Mouse (Mus musculus) midbrain, embryonic 10.5 days (tissue): ENCODE measurements around the gene Irf2. TPM values are rescaled to one million over a fixed set of nuclear protein-coding genes. Genes with fewer than 3 reads are reported as not detected.

Experiments
- DNase-seq: peaks from one replicate; pipeline ENCODE4 v3.0.0-alpha.2; 2017; ENCODE audit warnings: low spot score
- H3K27ac ChIP-seq: fragments of 300-500 bp; sonication (generic); replicated peaks from 2 replicates; pipeline ENCODE4 v1.5.1; 2016; ENCODE audit warnings: mild to moderate bottlenecking
- H3K27me3 ChIP-seq: fragments of 300-500 bp; sonication (generic); 2 replicates; pipeline ENCODE4 v1.6.1; 2016; ENCODE audit warnings: low read depth, mild to moderate bottlenecking; ENCODE audit not compliant: poor library complexity, severe bottlenecking
- H3K36me3 ChIP-seq: fragments of 300-500 bp; sonication (generic); 2 replicates; pipeline ENCODE4 v1.6.1; 2016; ENCODE audit warnings: mild to moderate bottlenecking, moderate library complexity
- H3K4me1 ChIP-seq: fragments of 300-500 bp; sonication (generic); 2 replicates; pipeline ENCODE4 v1.6.1; 2016
- H3K4me3 ChIP-seq: fragments of 300-500 bp; sonication (generic); 2 replicates; pipeline ENCODE4 v1.5.1; 2016; ENCODE audit warnings: mild to moderate bottlenecking, moderate library complexity
- H3K9me3 ChIP-seq: fragments of 300-500 bp; sonication (generic); replicated peaks from 2 replicates; pipeline ENCODE4 v1.6.1; 2016; ENCODE audit warnings: mild to moderate bottlenecking
- WGBS: fragments of 180-500 bp; shearing (Covaris S2); methylation state at CpG from one replicate; pipeline ENCODE4 v1.1.7; 2016; 5-methylcytosine and 5-hydroxymethylcytosine counted together
- polyA plus RNA-seq: library from polyadenylated mRNA; unstranded; fragments of >200 nt; fragmentation: Nextera tagmentation; extraction: Ambion mirVana; gene quantifications from 2 replicates; pipeline ENCODE4 v1.2.1, GENCODE M21; 2016

The Irf2 gene
- polyA plus RNA-seq, 1 experiment from 2014 or later = 7.4 TPM

DNA sequence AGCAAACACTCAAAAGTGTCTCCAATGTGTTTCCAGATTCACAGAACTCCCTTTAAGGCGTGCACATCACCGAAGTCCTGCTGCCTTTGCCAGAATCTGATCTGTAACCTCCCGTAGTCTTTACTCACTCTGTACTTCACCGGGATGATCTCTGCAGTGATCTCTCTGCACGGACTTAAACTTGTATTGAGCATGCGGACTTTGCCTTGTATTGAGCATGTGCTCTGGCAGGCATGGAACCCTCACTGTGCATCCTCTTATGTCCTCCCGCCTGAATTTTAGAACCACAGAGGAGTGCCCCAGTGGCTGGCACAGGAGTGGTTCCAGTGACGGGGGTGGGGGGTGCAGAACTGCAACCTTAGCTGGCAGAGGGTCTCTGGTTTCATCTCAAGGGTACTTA, 5.9 kb upstream of the Irf2 start:
- 0 out of 2 replicates have a peak, but pooled peaks cover 4% of the 10 kb centered on the region for H3K36me3 ChIP-seq
- peaks cover 5% of the 10 kb centered on the region for H3K4me1 ChIP-seq
- H3K27ac ChIP-seq = no peak overlapping the region
- no peak for DNase-seq
- 80% methylated on average over 8 of the region's 8 CpGs for WGBS
- peaks cover 9% of the 10 kb centered on the region; the same call in 1 of the 2 replicates for H3K27me3 ChIP-seq
- H3K4me3 ChIP-seq = no peak overlapping the region
- peaks cover 7% of the 10 kb centered on the region; the same call in 1 of the 2 replicates for H3K9me3 ChIP-seq

DNA sequence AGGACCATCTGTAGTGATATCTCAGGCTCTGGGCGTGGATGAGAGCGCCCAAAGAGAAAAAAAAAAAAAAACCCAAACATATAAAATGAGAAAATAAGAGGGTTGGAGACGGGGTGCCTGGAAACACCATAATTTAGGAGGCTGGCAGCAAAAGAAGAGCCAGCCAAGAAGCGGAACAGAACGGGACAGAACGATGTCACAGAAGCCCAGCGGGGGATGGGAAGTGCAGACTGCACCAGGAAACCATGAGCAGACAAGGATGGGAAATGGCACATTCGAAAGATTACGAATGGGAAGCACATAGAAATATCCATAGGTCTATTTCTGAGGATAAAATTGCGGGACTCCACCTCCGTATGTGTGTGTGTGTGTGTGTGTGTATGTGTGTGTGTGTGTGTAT, 4.0 kb upstream of the Irf2 start:
- Histone ChIP-seq H3K36me3 (0 out of 2 replicates have a peak, but pooled peaks cover 4% of the 10 kb centered on the region), H3K4me3 (no peak overlapping the region), H3K9me3 (peaks cover 7% of the 10 kb centered on the region; the same call in 1 of the 2 replicates), H3K4me1 (peaks cover 12% of the 10 kb centered on the region), H3K27ac (no peak overlapping the region), H3K27me3 (peaks cover 11% of the 10 kb centered on the region; the same call in 1 of the 2 replicates)
- DNase-seq = no peak
- WGBS = 84% methylated on average over 11 of the region's 11 CpGs

DNA sequence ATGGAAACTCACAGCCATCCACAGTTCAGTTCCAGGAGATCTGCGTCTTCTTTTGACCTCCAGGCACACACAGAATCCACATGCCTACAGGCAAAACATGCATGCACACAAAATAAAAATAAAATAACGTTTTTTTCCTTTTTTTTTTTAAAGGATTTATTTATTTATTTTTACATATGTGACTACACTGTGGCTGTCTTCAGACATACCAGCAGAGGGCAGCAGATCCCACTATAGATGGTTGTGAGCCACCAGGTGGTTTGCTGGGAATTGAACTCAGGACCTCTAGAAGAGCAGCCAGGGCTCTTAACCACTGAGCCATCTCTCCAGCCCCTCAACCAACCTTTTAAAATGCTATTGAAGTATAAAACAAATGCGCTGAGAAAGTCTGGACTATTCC, 3.3 kb upstream of the Irf2 start:
- 0 out of 2 replicates have a peak, but pooled peaks cover 4% of the 10 kb centered on the region for H3K36me3 ChIP-seq
- DNase-seq = no peak
- no peak overlapping the region for H3K4me3 ChIP-seq
- peaks cover 15% of the 10 kb centered on the region for H3K4me1 ChIP-seq
- WGBS = 77% methylated on average over 3 of the region's 3 CpGs
- H3K9me3 ChIP-seq = peaks cover 7% of the 10 kb centered on the region; the same call in 1 of the 2 replicates
- peaks cover 11% of the 10 kb centered on the region; the same call in 1 of the 2 replicates for H3K27me3 ChIP-seq
- H3K27ac ChIP-seq = no peak overlapping the region

DNA sequence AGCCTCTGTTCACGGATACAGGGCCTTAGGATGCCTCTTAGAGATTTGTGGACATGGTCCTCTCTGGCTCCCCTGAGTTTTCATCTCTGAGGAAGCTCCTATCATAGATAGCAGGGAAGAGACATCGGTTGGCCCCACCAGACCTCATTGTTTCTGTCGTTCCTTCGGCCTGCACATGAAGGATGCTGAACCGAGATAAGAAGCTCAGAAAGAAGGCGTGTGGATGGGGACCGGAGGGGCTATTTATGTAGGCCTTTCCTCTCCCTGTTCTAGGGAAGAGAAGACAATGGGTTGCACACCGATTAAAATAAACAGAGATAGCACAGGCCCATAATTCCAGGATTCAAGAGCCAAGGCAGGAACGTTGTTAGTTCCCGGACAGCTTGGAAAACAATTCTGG, 2.1 kb upstream of the Irf2 start:
- Histone ChIP-seq H3K27ac (no peak overlapping the region), H3K4me3 (no peak overlapping the region), H3K9me3 (peaks cover 7% of the 10 kb centered on the region; the same call in 1 of the 2 replicates), H3K36me3 (0 out of 2 replicates have a peak, but pooled peaks cover 4% of the 10 kb centered on the region), H3K4me1 (peaks cover 24% of the 10 kb centered on the region), H3K27me3 (peaks cover 11% of the 10 kb centered on the region; the same call in 1 of the 2 replicates)
- 90% methylated on average over 10 of the region's 10 CpGs for WGBS
- DNase-seq = no peak

DNA sequence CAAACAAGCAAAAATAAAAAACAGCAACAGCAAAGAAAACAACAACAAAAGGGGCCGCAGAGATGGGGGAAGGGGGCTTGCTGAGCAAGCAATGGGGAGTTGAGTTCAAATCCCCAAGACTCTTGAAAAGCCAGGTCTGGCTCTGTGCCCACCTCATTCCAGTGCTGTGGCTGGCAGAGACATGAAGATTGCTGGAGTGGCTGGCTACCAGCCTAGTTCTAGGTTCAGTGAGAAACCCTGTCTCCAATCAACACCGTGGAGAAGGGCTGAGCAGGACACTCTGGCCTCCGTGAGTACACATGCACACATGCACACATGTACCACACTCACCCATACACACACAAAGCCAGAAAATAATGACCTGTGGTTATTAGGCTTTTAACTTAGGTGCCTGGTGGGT, 1.6 kb upstream of the Irf2 start:
- H3K36me3 ChIP-seq = 0 out of 2 replicates have a peak, but pooled peaks cover 4% of the 10 kb centered on the region
- H3K9me3 ChIP-seq = peaks cover 7% of the 10 kb centered on the region; the same call in 1 of the 2 replicates
- H3K4me3 ChIP-seq = no peak overlapping the region
- H3K4me1 ChIP-seq = peaks cover 24% of the 10 kb centered on the region
- WGBS = 79% methylated on average over 3 of the region's 3 CpGs
- no peak overlapping the region for H3K27ac ChIP-seq
- no peak for DNase-seq
- peaks cover 11% of the 10 kb centered on the region; the same call in 1 of the 2 replicates for H3K27me3 ChIP-seq

DNA sequence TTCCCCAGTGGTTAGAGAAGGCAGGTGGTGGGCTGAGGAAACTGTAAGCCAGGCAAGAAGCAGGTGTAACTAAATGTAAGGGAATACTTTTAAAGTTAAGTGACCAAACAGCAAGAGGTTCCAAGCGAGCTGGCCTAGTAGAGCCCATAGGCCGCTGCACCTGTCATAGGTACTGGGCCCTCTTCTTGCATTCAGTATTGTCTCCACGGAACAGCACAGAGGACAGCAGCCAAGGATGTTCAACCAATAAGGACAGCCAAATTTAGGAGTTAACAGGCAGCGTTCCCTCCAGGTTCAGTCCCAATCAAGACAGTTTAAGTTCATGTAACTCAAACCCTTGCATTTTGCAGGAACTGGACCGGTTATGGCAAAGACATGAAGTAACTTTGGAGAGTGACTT, 931 bp upstream of the Irf2 start:
- Histone ChIP-seq H3K4me3 (peak overlapping the region; percentile 93), H3K27me3 (peaks cover 11% of the 10 kb centered on the region; the same call in 1 of the 2 replicates), H3K27ac (peak overlapping the region; percentile 98), H3K4me1 (peaks cover 24% of the 10 kb centered on the region), H3K9me3 (peaks cover 7% of the 10 kb centered on the region; the same call in 1 of the 2 replicates), H3K36me3 (0 out of 2 replicates have a peak, but pooled peaks cover 4% of the 10 kb centered on the region)
- no peak for DNase-seq
- WGBS = 26% methylated on average over 5 of the region's 5 CpGs

DNA sequence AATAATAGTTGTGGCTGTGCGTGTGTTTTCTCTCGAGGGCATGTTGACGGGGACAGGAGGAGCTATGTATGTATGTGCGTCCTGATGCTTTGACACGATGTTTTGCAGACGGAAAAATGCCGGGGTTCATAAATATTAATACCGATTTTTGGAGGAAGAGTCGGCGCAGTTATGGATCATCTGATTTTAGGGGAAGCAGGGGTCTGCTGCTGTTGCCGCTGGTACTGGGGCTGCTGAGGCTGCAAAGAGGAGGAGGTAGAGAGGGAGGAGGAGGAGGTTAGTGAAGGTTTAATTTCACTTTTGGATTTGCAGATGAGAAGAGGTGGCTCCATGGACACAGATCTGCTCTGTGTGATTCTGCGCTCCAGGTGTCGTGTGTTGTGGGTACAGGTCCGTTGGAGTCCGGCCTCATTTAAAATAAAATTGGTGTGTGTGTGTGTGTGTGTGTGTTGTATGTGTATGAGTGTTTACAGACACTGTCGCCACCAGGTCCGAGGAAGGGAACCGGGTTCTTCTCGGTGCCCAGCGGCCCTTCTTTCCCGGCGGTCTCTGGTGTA, 502 bp downstream of the Irf2 start:
- Histone ChIP-seq H3K4me1 (peaks cover 24% of the 10 kb centered on the region), H3K4me3 (peak overlapping the region; percentile 93), H3K36me3 (0 out of 2 replicates have a peak, but pooled peaks cover 4% of the 10 kb centered on the region), H3K27me3 (peaks cover 11% of the 10 kb centered on the region; the same call in 1 of the 2 replicates), H3K27ac (peak overlapping the region; percentile 98), H3K9me3 (peaks cover 7% of the 10 kb centered on the region; the same call in 1 of the 2 replicates)
- no peak for DNase-seq
- WGBS = 0% methylated on average over 22 of the region's 22 CpGs

DNA sequence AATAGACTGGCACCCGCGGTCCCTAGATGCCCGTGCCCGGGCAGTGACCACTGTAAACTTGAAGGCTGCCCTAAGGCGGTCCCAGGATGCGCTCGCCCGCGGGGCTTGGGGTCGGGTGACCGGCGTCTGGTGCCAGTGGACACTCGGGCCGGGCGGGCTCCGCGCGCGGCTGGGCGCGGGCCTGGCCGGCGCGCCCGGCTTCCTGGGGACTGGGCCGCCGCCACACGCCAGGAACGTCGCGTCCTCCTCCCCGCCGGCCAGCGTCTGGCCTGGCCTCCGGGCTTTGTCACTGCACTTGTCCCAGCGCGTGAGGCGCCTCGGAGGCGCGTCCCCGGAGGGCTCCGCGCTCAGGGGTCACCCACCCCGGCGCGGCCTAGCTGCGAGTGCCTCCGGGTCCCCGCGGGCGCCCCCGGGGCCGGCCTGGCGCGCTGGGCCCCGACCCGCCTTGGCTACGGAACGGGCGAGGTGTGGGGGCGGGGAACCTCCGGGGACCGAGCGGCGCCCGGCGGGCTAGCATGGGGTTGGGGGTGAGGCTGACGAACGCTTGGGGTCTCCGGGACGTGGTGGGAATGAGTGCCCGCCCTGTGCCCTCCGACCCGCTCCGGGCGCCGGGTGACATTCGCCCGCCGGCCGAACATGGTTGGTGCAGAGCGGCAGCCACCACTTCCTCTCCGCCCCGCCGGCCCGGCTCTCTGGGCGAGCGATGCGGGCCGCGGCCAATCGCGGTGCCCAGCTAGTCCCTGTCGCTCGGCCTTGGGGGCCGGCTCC, 1.2 kb downstream of the Irf2 start:
- H3K36me3 ChIP-seq = 0 out of 2 replicates have a peak, but pooled peaks cover 4% of the 10 kb centered on the region
- H3K4me1 ChIP-seq = peaks cover 24% of the 10 kb centered on the region
- peaks cover 7% of the 10 kb centered on the region; the same call in 1 of the 2 replicates for H3K9me3 ChIP-seq
- peak overlapping the region; percentile 98 for H3K27ac ChIP-seq
- WGBS = under 1% methylated on average over 96 of the region's 97 CpGs
- peaks cover 11% of the 10 kb centered on the region; the same call in 1 of the 2 replicates for H3K27me3 ChIP-seq
- peak overlapping the region; percentile 93 for H3K4me3 ChIP-seq
- DNase-seq = peak; percentile 78

DNA sequence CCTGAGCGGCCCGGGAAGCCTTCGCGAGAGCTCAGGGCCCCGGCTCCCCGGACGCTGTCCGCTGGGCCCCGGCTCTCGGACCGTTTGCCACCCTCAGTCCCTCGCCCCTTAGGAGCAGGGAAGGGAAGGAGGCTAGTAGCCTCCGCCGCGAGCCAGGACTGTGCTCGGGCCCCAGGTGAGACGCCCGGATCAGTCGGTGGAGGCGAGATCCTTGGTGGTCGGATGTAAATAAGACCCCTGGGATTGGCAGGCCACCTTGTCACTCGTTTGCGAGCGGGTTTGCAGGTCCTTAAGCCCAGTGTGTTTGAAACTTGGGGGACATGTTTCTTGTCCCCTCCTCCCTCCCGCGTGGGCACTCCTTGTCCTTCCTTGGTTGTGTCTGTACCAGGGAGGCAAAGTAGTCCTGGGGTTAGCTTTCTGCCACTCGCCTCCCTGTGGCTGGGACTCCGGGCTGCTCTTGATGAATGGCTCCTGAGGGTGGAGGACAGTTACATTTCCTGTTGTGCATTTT, 1.8 kb downstream of the Irf2 start:
- DNase-seq = no peak
- Histone ChIP-seq H3K27me3 (peaks cover 11% of the 10 kb centered on the region; the same call in 1 of the 2 replicates), H3K27ac (peak overlapping the region; percentile 98), H3K9me3 (peaks cover 6% of the 10 kb centered on the region; the same call in 1 of the 2 replicates), H3K36me3 (0 out of 2 replicates have a peak, but pooled peaks cover 4% of the 10 kb centered on the region), H3K4me1 (peaks cover 24% of the 10 kb centered on the region), H3K4me3 (peak overlapping the region; percentile 93)
- under 1% methylated on average over 28 of the region's 28 CpGs for WGBS

DNA sequence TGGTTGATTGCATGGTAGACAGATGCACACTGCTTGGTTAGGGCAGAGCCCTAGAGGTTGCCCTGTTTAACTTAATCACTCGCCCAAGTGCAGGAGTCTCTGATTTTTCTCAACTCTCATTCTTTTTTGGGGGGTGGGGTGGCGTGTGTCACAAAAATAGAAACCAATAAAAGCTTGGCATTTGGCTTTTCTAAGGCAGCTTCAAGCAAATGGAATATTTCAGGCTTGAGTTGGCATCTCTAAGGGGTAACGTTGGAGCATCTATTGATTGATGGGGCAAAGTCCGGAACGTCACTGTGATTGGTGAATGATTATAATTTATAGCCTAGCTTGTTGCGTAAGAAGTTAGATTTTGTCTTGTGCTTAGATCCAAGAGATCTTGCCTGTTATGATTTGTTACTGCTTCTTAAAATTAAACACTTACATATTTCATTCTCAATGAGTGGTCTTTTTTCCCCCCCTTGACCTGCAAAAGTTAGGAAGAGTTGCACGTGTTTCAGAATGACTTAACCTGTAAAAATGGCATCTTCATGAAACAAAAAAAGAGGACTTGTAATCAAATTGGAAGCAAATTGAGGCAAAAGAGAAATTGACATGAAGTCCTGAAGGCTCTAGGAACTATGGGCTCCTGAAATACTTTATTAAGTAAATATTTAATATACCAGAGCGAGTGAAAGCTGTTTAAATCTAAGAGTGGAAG, 2.6 kb downstream of the Irf2 start:
- DNase-seq = no peak
- H3K27me3 ChIP-seq = peaks cover 11% of the 10 kb centered on the region; the same call in 1 of the 2 replicates
- peaks cover 24% of the 10 kb centered on the region for H3K4me1 ChIP-seq
- 69% methylated on average over 8 of the region's 8 CpGs for WGBS
- no peaks in the 10 kb centered on the region for H3K9me3 ChIP-seq
- H3K36me3 ChIP-seq = no peaks in the 10 kb centered on the region
- H3K4me3 ChIP-seq = peak overlapping the region; percentile 93
- peak overlapping the region; percentile 98; the same call in 1 of the 2 replicates for H3K27ac ChIP-seq

DNA sequence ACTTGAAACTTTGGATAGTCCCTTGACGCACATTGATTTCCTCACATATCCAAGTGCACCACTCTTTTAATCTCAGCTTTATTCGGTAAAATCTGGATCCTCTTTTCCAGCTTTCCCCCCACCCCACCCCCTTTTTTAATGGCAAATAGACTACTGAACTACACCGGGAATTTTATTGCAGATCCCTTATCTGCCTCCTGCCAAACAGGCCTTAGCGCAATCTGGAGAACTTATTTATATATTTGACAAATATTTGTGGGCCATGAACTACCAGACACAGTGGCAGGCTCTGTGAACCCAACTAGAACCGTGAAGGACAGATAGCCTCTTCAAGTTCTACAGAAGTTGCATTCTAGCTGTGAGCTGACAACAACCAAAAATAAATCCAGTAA, 3.2 kb downstream of the Irf2 start:
- WGBS = 86% methylated on average over 5 of the region's 5 CpGs
- DNase-seq = no peak
- Histone ChIP-seq H3K4me1 (peaks cover 24% of the 10 kb centered on the region), H3K27ac (no peak overlapping the region), H3K27me3 (peaks cover 10% of the 10 kb centered on the region; the same call in 1 of the 2 replicates), H3K36me3 (no peaks in the 10 kb centered on the region), H3K4me3 (no peak overlapping the region), H3K9me3 (no peaks in the 10 kb centered on the region)

DNA sequence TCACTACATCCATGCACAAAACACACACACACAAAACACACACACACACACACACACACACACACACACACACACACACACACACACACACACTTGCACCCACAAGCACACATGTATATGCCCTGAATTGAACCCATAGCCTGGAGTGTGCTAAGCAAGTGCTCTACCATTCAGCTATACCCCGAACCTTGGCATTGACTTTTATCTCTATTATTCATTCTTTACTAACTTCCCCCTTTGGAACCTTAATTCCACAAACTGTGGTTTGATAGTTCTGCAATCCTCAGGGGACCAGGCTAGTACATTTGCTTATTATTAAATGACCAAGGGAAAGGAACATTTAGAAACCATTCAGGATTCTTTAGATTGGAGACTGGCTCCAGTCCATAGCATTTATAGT, 5.9 kb downstream of the Irf2 start:
- H3K27ac ChIP-seq = no peak overlapping the region
- no peaks in the 10 kb centered on the region for H3K9me3 ChIP-seq
- H3K36me3 ChIP-seq = no peaks in the 10 kb centered on the region
- no peak overlapping the region for H3K4me3 ChIP-seq
- peaks cover 16% of the 10 kb centered on the region for H3K4me1 ChIP-seq
- H3K27me3 ChIP-seq = no peaks in the 10 kb centered on the region
- 85% methylated on average over 1 of the region's 1 CpGs for WGBS
- no peak for DNase-seq
